Mouse (Mus musculus) spleen, postnatal 10 days (tissue): Measurements from ENCODE around the gene Slc9a9.

Experiments
- DNase-seq, 2 experiments: peaks; one replicate each; pipeline ENCODE4 v3.0.0; 2021 to 2022; ENCODE audit warnings: low spot score in 2 of 2

Gene Slc9a9

DNA sequence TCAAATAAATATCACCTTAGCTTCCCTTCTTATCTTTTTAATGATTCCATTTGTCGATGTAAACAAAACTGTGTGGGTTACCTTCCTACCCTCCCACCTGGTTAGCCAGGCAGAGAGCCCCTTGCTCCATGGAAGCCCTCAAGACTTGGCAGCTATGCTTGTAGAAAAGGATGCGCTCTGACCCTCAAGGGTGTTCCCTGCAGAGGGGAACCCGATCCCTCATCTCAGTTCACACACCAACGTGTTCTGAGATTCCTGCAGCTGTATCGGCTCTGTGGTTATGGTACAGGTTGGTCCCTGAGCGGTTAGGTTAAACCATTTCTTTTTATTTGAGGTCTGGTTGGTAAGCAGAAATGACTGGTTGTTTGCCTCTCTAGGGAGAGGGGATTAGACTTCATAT, 484.3 kb downstream of the Slc9a9 start:
- DNase-seq = no peak

DNA sequence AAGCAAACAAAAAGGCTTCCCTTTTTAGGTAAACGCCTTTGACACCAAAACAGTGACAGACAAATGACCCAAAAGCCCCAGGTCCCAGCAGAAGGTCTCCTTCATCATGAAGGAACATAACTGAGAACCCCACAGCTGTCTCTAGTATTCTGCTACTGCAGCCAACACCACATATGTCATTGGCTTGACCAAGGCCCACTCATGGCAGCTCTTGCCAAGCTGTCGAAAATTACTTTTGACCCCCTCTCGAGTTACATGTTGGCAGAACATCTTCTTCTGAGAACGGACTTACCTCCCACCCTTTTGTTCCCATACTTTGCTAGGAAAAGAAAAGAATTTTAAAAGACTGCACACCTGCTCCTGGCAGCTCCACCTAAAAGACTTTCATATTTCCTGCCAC, 488.2 kb downstream of the Slc9a9 start:
- no peak for DNase-seq

DNA sequence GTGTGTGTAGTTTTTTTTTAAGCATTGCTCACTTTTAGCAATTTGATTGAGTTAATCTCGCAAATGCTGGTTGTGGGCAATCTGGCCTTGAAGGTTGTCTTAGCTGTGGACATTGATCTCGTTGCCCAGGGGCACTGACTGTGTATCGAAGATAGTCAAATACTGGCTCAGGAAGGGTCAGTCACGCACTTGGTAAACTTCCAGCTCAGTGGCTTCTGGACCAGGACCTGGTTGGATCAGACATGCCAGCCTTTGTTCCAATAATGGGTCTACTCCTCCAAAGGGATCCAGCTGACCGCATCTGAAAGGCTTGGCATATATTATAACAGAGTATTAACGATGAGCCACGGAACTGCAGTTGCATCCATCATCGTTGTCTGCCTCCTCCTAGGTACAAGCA, 489.2 kb downstream of the Slc9a9 start:
- DNase-seq = no peak

- no peak for DNase-seq
Measured at GRCm38 (mm10) chr9:95160575-95161300, 491.0 kb downstream of the Slc9a9 start.

- DNase-seq = no peak
Measured at GRCm38 (mm10) chr9:95161699-95162098, 492.0 kb downstream of the Slc9a9 start.

DNA sequence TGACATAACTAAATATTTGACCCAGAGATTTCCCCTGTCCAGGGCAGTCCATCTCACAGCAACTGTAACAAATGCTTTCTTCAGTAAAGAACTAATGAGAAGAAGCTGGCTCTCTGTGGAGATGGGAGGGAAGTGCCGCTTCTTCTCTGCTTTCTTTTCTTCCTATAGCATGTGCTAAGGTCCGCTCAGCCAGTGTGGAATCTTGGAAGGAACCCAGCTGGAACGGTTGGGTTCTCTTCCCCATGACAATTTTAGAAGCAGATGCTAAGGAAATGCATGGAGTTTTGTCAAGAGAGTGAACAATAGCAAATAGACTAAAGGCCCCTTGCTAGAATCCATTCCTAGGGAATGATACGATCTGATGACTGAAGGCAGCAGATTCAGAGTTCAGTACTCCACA, 496.5 kb downstream of the Slc9a9 start:
- no peak for DNase-seq

- DNase-seq = no peak
Measured at GRCm38 (mm10) chr9:95167806-95168205, 498.1 kb downstream of the Slc9a9 start.

GRCm38 (mm10) chr9:95168487-95169008, 498.8 kb downstream of the Slc9a9 start:
- DNase-seq = no peak

DNA sequence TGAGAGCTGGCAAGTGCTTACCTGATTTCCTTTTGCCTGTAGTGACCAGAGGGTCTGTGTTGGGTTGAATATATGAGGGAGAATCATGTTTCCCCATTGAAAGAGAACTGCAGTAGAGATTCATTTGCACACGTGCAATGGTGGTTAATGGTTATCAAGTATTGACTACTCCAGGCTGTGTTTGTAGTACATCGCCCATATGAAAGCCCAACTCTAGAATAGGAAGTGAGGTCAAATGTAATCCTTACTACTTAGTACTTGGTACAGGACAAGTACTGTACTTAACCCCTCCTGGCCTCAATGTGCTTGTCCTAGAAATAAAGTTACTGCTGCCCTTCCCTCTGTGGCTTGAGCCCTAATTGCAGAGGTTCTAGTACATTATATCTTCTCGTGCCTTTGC, 508.5 kb downstream of the Slc9a9 start:
- DNase-seq = no peak

DNA sequence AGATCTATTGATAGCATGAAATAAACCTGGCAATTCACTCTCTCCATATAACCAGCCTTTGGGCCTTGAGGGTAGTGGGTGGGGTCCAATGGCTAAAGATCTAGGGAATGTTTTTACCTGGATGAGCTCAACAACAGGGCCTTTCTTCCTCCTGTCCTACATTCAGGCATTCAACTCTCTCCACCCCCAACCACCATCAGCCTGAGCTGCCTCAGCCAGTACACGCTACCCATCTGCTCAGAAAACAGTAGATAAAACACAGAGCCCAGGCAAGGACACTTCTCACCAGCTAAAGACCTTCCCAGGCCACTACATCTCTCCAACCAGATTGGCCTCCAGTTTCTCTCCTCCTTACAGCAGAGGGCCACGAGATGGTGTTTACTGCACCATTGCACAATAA, 510.3 kb downstream of the Slc9a9 start:
- no peak for DNase-seq

GRCm38 (mm10) chr9:95180569-95180968, 510.9 kb downstream of the Slc9a9 start:
- no peak for DNase-seq

DNA sequence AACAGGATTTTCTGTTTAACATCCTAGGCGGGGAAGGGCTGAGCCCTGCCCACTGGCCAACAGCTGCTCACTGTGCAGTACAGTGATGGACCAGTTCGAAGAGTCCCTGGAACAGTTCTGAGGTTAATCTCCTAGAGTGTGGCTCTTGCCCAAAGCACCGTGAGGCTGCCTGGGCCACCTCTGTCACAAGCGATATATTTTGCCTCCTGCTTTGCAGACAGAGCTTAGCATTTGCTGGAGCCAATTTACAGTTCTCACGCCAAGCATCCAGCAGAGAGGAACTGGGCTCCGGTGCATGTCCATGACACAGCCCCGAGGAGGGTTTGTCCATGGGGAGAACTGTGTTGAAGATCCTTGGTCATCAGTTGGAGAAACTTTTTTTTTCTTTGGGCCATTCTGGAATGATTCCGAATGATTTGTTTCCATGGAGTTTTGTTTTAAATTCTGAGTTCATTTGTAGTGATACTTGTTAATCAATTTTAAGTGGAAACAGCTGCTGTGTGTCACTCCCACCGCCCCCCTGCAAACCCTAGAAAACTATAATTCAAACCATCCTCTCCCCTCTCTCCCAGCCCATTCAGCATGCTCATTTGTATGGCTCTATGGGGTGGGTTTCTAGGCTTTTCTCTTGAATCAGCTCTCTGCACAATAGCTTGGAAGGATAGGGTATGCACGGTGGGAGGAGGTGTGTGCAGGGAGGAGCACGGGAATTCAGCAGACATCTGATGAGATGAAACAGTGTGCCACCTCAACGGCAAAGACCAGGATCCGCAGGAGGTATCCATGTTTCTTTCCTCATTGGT, 511.7 kb downstream of the Slc9a9 start:
- DNase-seq = no peak

- DNase-seq = no peak
Measured at GRCm38 (mm10) chr9:95182272-95182671, 512.6 kb downstream of the Slc9a9 start.

DNA sequence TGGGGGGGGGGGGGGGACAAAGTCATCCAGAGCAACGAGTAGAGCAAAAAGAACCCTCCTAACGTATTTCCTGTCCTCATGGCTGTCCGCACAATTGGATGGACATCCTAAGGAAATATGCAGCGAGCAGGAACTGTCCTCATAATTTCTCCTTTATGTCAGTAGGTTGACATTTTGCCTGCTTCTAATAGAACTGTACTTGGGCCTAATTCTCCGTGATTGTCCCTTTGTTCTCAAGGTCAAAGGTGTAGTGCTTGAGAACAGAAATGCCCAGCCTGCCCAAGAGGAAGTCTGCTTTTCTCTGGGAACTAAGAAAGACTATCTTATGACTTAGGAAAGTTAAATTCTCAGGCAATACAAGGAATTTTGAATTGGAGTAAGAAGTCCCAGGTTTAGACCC, 514.7 kb downstream of the Slc9a9 start:
- DNase-seq = no peak

DNA sequence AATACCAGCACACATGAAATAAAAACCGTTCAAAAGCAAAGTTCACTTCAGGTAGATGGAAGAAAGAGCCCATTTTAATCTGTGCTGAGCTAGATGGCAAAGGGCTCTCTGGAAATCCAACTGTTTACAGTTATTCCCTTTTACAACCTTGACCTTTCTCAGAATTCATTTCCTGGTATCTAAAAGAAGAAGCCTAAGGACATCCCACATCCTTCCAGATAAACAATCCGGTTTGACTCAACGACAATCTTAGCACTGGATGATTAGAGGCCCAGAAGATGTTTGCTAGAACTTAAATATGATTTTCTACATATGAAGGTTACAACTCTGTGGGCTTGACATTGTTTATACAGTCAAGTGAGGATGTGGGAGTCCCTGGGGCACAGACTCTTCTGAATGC, 516.1 kb downstream of the Slc9a9 start:
- DNase-seq = no peak

- DNase-seq = no peak
Measured at GRCm38 (mm10) chr9:95186386-95187289, 516.9 kb downstream of the Slc9a9 start.

GRCm38 (mm10) chr9:95188362-95189217, 518.9 kb downstream of the Slc9a9 start:
- DNase-seq = no peak

DNA sequence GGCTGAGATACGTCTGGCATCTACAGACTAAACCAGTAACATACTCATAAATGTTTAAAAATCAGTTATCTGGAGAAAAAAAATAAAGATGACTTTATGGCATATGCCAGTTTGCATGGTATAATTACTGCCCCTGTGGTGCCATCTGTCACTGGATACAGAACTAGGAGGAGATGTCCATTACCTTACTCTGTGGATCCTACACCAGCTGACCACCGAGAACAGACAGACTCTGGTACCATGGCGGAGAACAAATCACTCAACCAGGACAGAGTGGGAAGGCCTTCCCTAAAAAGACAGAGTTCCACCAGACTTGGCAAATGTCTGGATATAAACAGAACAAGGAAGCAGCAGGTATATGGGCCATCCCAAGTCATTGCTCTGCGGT, 519.5 kb downstream of the Slc9a9 start:
- DNase-seq = no peak

- no peak for DNase-seq
Measured at GRCm38 (mm10) chr9:95191442-95191841, 521.7 kb downstream of the Slc9a9 start.

DNA sequence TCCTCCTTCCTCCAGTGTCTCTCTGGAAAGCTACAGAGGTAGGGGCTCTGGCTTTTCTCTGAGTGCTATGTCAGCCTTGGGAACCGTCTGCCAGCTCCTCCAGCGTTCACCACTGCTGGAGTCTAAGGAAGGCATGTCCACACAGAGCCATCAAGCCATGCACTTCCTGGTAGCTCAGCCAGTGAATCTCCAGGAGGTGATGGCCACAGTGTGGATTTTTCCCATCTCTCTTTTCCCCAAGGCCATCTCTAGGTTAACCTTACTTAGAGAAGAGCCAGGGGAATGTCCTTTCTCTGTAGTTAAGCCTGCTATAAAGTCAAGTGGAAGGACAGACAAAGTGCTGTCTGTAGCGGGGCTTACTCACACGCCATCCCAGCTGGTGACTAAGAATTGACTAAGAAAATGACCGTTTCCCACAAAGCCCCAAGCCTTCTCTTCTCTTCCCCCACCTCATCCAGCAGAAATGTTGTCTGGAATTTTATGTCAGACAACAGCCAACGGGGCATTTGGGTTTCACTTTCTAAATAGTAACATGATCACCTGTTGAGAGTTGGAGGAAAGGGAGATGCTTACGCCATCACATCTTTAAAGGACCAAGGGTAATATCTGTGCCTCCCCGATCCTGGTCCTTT, 523.3 kb downstream of the Slc9a9 start:
- DNase-seq = no peak

- DNase-seq = no peak
Measured at GRCm38 (mm10) chr9:95193672-95194071, 524.0 kb downstream of the Slc9a9 start.
